Mouse (Mus musculus): Measurements from ENCODE around the gene Vegfb.

DNA sequence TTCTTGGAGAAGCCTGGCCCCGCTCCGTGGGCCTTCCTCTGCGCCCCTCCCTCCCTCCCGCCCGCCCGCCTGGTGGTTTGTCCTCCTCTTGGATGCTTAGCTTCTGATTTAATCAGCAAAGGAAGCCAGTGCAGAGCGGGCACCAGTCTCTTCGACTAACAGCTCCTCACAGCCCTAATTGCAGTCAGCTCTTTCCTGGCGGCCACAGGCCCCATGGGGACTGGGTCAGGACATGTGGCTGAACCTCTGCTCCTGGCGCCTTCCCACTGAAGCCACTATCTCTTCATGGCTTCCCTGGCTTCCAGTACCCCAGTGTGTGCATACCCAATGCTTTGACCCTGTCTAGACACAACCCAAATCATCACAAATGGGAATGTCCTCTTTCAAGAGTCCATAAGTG lies 31.0 kb downstream of the Vegfb start:
- TF ChIP-seq CTCF (conservative IDR thresholded peaks at IDR 0.05; ENCODE audit: low read length) (no peak), NANOG (IDR thresholded peaks at IDR 0.05; ENCODE audit: borderline replicate concordance, low read length) (no peak), POU5F1 (IDR thresholded peaks at IDR 0.05; ENCODE audit: borderline replicate concordance, low read length) (no peak)

Data from E14TG2a.4 (cell line).